Mouse (Mus musculus) v-Abl transformed pro-B cells (cell line): ENCODE data around the gene Apobr.

ENCODE experiments used
- in situ Hi-C, 2 experiments: fragments of 400-800 bp; cut with MboI; formaldehyde crosslinking; loops; one replicate each; pipeline ENCODE4 v1.15.1; 2025; ENCODE audit not compliant: unreplicated experiment in 2 of 2

Gene Apobr

DNA sequence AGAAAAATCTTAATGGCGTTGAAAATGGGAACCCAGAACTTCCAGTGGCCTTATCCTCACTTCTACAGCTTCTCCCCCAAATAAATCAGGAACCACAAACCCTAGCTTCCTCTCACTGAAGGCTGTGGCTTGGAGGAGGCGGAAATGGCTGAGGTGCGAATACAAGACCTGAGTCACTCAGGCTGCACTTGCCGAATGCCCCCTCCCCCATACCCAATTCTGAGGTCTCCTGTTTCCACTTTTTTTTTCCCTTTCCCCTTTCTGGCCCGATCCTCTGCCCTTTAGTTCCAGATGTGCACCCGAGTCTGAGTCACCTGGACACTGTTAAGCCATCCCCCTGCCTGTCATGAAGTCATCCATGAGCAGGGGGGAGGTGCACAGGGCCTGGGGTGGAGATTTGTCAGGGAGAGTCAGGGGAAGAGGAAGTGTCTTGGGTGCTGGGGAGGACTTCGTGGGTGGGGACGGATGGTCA, at the start of gene Apobr:
TSS of gene Apobr (plus strand) at position 437 of the 472 bp plus-strand sequence.
- in situ Hi-C loops = loop anchor here in 1 of 2 experiments (10.0 kb wide), 1 partner anchor 50 kb away; the partner anchor contains the start of gene Nupr1

DNA sequence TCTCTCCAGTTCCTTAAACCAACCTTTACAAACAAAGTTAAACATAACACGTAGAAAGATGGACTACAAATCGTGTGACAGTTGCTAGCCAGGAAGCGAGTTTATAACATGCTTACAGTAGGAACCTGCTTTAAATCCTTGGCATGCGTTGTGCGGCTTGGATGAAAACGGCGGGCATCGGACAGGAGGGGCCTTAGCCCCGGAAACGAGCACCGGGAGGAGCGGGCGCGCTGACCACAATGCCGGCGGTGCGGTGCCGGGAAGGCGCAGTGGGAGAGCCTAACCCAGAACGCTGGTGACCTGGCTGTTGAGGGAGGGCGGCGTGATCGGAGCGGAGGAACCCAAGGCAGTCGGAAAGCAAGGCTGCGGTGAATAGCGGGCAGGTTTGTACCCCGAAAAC, 49.0 kb upstream of the Apobr start:
- in situ Hi-C loops = loop anchor here in 1 of 2 experiments (25.0 kb wide), 1 partner anchor 773 kb away; no protein-coding TSS in a partner anchor

DNA sequence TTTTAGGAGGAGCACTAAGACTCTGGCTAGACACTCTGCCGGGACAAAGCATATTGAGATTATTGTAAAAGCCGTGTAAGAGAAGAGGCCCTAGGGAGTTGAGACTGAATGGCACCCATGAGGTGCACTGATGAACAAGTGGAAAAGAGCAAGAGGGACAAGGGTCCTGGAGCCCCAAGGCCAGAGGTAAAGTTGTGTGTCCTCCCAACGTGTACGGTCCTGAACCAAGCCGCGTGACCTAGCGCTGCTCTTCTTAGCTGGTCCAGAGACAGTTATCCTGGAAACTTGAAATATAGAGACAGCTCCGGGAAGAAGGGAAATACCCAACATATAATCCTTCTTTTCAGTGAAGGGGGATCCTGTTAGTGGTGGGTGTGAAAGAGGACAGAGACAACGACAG, 48.3 kb upstream of the Apobr start:
- in situ Hi-C loops = loop anchor here in 1 of 2 experiments (25.0 kb wide), 1 partner anchor 774 kb away; no protein-coding TSS in a partner anchor

DNA sequence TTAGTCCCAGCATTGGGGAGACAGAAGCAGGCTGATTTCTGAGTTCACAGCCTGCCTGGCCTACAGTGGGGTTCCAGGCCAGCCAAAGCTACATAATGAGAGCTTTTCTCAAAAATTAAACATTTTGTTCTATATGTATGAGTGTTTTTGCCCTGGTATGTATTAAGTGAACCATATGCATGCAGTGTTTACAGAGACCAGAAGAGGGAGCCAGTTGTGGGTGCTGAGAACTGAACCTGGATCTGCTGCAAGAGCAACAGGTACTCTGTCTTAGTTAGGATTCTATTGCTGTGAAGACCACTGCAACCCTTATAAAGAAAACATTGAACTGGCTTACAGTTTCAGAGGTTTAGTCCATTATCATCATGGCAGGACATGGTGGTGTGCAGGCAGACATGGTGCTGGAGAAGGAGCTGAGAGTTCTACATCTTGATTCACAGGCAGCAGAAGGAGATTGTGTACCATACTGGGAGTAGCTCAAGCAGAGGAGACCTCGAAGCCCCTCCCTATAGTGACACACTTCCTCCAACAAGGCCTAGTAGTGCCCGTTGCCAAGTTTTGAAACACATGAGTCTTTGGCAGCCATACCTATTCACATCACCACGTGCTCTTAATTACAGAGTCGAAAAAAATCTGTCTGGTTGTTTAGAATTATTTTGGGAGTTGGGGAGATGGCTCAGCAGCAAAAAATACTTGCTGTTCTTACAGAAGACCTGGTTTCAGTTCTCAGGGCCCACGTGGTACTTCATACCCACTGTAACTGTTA, 46.7 kb upstream of the Apobr start:
- in situ Hi-C loops = loop anchor here in 1 of 2 experiments (25.0 kb wide), 1 partner anchor 776 kb away; no protein-coding TSS in a partner anchor

DNA sequence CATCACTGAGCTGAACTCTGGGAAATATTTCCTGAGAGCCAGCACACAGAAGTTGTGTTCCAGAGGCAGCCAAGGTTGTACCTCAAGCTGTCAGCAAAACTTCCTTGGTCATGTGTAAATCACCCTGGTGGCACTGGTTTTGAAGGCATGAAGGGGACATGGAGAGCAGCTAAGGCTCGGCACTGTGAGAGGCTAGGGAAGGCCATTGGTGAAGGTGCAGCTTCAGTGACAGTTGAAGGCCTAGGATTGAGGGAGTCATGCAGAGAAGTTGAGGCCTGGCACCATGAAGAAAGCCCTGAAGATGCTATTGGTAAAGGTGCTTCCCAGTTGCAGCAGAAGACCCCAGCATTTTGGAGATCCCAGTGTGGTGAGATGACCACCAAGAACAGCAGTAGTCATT, 43.1 kb upstream of the Apobr start:
- in situ Hi-C loops = loop anchor here in 1 of 2 experiments (25.0 kb wide), 1 partner anchor 779 kb away; no protein-coding TSS in a partner anchor

DNA sequence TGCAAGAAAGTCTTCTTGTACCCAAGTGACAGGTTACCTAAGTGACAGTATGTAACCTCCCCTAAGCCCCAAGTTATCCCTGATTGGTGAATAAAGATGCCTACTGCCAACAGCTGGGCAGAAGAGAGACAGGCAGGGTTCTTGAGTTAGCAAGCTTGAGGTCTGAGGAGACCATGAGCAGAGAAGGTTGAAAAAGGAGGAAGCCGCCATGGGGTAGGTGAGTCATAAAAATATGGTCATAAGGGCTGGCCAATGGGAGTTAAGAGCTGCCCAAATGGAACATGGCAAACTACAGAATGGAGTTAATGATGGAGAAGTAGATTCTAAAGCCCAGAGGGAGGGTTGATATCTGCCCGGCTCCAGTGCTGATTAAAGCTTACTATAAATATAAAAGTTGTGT, 39.1 kb upstream of the Apobr start:
- in situ Hi-C loops = loop anchor here in 1 of 2 experiments (25.0 kb wide), 1 partner anchor 783 kb away; no protein-coding TSS in a partner anchor

DNA sequence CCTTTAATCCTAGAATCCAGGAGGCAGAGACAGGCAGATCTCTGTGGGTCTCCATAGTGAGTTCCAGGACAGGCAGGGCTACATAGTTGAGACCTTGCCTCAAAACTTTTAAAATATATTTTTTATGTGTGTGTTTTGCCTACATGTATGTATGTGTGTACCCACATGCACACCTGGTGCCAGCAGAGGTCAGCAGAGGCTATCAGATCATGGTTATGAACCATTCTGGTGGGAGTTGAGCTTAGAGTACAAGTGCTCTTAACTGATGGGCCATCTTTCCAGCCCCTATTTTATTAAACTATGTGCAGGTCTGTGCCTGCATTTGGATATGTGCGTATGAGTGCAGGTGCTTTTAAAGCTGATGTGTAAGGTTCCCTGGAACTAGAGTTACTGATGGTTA, 29.9 kb upstream of the Apobr start:
- in situ Hi-C loops = loop anchor here in 1 of 2 experiments (25.0 kb wide), 1 partner anchor 983 kb away; no protein-coding TSS in a partner anchor

DNA sequence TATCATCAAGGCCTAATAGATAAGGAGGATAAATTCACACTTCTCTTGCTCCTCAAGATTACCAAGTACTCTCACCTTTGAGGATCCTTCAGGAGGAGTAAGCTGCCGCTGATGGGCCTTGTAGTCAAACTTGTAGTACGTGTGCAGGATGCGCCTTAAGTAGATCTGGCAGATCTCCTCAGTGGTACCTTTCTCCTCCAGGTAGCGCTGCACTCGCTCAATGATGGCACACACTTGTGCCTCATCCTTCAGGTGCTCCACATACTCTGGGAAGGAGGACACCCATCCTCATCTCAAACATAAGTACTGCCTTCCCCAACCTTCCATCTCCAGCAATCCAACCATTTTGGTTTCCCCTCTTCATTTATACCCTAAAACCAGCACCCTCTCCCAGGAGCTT, 28.1 kb upstream of the Apobr start:
- in situ Hi-C loops = loop anchor here in 1 of 2 experiments (25.0 kb wide), 1 partner anchor 981 kb away; no protein-coding TSS in a partner anchor

DNA sequence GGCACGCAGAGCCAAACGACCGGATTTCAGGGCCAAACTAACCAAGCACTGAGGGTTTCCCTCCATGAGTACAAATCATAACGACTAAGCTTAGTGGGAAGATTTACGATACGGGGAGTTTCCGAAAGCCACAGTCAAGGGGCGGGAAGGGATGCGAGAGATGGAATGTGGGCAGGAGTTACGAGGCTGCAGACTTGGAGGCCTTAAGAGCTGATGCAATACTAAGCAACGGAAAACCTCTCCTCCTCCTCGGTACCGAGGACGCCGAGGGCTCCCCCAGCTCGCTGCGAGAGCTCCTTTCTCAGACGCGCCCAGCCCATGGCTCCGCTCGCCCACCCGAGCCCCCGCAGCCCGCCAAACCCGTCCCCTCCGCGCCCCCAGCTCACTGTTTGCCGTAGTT, 19.0 kb upstream of the Apobr start:
- in situ Hi-C loops = loop anchor here in 1 of 2 experiments (25.0 kb wide), 1 partner anchor 972 kb away; no protein-coding TSS in a partner anchor

DNA sequence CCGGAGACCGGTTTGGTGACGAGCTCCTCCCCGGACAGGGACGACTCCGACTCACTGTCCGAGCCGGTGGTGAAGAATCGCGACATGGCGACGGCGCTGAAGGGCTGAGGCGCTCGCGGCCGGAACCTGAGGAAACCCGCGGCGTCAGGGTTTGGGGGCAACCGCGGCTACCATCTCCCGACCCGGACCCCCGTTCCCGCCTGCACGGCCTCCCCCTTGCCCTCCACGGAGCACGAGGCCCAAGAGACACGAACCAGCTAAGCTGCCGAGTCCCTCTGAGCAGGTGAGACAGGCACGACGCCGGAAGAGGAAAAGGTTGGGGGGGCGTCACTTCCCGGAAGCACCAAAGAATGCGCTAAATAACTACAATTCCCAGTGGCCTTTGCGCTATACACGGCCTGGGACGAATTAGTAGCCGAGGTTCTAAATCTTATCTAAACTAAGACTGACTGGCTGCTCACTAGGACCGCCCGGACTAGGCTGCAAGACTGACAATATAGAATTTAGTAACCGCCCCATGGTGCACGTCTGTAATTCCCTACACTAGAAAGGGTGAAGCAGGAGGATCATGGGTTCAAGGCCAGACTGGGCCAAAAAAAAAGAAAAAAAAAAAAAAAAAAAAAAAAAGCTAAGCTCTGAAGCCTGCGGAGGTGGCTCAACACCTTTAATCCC, 18.5 kb upstream of the Apobr start, which contains the start of gene Eif3c:
TSS of gene Eif3c (minus strand) at position 318 of the 672 bp plus-strand sequence.
- in situ Hi-C loops = loop anchor here in 1 of 2 experiments (25.0 kb wide), 1 partner anchor 971 kb away; no protein-coding TSS in a partner anchor

DNA sequence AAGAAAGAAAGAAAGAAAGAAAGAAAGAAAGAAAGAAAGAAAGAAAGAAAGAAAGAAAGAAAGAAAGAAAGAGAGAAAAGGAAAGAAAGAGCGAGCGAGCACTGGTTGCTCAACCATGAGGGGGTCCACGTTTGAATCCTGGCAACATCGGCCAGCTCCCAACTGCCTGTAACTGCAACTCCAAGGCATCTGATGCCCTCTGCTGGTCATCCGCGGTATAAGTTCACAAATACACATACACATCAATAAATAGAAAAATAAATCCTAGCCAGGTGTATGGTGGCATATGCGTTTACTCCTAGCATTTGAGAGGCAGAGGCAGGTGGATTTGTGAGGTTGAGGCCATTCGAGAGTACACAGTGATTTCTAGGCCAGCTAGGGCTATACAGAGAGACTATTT, 7.8 kb upstream of the Apobr start:
- in situ Hi-C loops = loop anchor here (5.0 kb wide), 1 partner anchor 115 kb away; no protein-coding TSS in a partner anchor

DNA sequence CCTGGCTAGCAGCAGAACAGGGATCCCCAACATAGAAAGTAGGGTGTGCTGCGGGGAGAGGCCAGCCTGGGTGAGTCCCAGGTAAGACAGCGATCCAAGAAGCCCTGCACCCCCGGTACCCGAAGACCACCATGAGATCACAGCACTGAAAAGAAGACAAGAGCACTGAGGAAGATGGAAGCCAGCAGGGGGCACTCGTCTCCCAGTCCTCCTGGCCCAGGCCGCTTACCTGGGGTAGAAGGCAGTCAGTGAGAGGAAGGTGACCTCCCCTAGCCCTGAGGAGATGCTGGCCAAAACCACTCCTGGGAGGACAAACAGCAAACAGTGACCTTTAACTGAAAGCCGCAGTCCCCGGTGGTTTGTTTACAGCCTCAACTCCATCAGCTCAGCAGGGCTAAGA, 5.6 kb upstream of the Apobr start:
- in situ Hi-C loops = loop anchor here (5.0 kb wide), 1 partner anchor 113 kb away; no protein-coding TSS in a partner anchor

DNA sequence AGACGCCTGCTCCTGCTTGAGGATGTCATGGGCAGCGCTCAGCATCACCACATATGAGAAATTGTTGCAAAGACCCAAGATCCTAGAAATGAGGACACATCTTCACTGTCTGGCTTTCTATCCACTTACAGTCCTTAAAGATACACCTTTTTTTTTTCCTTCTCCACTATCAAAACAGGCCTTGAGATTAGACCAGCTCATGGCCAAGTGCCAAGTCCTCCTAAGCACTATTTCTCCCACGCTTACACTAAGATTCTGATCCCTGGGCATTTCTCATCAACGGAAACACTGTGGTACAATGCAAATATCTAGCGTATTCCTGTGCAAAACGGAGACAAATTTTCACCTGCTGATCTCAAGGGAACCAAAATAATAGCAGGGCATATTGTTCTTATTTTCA, 3.1 kb upstream of the Apobr start:
- in situ Hi-C loops = loop anchor here in 1 of 2 experiments (10.0 kb wide), 1 partner anchor 53 kb away; the partner anchor contains the start of gene Nupr1

DNA sequence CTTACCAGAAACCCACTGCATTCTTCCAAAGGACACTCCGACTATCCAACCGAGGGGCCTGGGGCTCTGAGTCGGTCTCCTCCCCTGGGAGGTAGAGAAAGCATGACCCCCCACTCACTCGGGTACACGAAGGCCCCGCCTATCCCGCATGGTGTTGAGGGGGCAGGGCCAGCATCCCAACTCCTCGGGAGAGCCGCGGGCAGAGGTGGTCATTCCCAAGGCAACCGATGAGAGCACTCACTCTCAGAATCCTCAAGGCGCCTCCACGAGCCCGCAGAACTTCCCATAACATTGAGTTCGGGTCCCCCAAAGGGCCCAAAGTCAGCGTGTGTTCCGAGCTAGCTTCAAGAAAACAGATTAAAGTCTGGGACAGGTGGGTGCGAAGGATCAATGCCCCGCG, 2.0 kb upstream of the Apobr start:
- in situ Hi-C loops = loop anchor here in 1 of 2 experiments (10.0 kb wide), 1 partner anchor 52 kb away; the partner anchor contains the start of gene Nupr1

DNA sequence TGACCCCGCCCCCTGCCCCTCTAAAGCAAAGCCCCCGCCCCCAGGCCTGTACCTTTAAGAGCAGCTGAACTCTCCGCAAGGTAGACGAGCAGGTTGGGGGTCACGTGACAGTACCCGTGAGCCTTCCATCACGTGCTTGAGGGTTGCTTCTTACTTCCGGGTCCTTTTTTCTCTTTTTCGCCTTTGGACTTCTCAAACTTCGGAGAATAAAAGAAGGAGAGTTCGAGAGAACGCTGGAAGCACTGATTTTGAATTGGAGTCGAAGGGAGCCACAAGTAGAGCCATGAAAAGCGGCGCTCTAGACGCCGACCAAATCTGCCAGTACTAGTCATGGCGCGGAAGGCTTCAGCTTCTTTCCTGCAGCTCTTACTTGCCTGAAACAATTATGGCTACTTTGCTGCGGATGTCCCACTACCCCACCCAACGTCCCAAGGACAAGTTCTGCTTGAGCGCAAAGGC, 1.5 kb upstream of the Apobr start:
- in situ Hi-C loops = loop anchor here in 1 of 2 experiments (10.0 kb wide), 1 partner anchor 52 kb away; the partner anchor contains the start of gene Nupr1

DNA sequence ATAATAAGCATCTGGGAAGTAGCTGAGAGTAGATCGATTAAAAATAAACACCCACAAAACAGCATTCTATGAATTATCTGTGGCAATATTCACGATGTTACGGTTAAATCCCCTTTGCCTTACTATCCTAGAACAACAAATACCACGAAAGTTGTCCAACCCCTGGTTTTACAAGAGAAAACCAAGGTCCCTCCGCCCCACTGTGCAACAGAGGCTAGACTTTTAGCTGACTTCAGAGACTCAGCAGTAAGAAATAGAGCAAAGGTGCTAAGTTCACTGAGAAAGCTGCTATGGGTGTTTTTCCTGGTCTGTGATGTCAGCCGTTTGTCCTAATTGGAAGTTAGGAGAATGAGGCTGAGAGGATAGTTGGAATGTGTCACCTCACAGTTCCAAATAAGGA, 981 bp upstream of the Apobr start:
- in situ Hi-C loops = loop anchor here in 1 of 2 experiments (10.0 kb wide), 1 partner anchor 51 kb away; the partner anchor contains the start of gene Nupr1

DNA sequence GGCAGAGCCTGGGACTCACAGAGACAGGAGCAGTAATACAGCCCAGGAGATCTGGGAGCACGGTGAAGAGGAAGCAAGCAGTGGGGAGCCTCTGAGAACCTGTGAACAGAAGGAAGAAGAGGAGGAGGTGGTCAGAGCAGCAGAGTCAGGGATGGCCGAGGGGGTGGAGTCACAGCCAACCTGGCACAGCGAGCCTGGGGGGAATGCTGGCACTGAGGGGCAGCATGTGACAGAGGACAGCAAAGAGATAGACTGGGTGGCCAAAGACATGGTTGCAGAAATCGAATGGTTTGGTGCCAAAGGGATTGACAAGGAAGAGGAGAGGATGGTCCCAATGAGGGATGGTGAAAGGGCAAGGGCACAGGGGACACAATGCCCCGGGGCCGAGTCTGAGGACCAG, 975 bp downstream of the Apobr start, which contains the start of gene Cln3:
TSS of gene Cln3 (minus strand) at position 101 of the 400 bp plus-strand sequence.
- in situ Hi-C loops = loop anchor here in 1 of 2 experiments (10.0 kb wide), 1 partner anchor 49 kb away; the partner anchor contains the start of gene Nupr1

DNA sequence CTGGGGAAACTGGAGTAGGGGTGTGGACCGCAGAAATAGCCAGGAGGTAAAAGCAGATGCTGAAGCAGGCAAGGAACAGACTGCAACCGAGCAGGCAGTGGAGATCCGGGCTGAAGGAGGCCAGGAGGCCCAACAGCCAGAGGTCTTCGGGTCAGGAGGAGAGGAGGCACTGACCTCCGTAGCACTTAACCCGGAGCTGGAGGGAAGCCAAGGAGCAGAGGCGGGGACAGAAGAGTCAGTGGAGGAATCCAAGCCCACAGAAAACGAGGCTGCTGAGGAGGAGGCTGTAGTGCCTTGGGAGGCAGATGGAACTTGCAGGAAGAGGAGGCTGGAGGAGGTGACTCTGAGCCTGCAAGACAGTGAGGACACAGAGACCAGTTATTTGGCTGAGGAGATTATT, 2.1 kb downstream of the Apobr start:
- in situ Hi-C loops = loop anchor here in 1 of 2 experiments (10.0 kb wide), 1 partner anchor 48 kb away; the partner anchor contains the start of gene Nupr1

DNA sequence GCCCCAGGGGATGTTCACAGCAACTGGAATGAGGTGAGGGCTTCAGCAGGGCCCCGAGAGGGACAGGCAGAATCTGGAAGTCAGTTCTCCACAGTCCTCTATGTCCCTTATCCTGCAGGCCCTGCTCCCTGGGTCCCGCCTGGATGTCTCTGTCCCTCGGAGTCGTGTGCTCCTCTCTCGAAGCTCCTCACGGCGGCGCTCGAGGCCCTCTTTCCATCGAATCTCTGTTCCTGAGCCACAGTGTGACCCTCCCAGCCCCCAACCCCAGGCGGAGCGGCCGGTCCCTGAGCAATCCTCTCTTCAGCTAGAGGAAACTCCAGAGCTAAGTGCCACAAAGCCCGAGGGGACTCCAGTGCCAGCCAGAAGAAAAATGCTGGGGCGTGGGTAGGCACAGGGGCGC, 3.0 kb downstream of the Apobr start:
- in situ Hi-C loops = loop anchor here in 1 of 2 experiments (10.0 kb wide), 1 partner anchor 47 kb away; the partner anchor contains the start of gene Nupr1
